Mouse (Mus musculus) frontal cortex, adult (tissue): ENCODE measurements around the gene Zfp398.

ENCODE experiments used
- ATAC-seq: cut with Nextera tagmentation; 2 replicates; pipeline ENCODE4 v1.9.2; 2017; ENCODE audit warnings: mild to moderate bottlenecking, moderate library complexity, mixed read lengths; ENCODE audit not compliant: low TSS enrichment

Zfp398 gene

DNA sequence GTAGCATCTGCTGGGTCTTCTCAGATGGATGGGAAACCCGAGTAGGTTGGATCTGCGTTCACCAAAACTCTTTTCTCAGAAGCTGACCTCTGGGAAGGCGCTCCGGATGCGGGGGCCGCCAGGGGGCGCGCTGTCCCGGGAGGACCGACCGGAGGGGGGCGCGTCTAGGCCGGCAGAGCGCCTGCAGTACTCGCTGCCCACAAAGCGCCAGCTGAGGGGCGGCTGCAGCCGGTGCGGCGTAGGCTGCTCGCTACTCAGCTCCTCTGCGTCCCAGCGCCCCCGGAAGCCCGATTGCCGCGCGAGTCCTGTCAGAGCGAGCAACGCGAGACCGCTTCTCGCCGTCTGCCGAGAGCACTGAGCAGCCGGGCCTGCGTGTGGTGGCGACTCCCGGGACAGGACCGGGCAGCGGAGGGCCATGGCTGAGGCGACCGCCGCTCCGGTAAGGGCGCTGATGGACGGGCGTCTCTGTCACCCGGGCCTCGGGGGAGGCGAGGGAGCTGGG, at the start of gene Zfp398:
Zfp398 (plus strand) TSS at position 180 of the 502 bp plus-strand sequence.
- ATAC-seq, result peak; percentile 94

- peak; percentile 95 for ATAC-seq
Measured at GRCm38 (mm10) chr6:47787941-47788736, 47.3 kb upstream of the Zfp398 start.

DNA sequence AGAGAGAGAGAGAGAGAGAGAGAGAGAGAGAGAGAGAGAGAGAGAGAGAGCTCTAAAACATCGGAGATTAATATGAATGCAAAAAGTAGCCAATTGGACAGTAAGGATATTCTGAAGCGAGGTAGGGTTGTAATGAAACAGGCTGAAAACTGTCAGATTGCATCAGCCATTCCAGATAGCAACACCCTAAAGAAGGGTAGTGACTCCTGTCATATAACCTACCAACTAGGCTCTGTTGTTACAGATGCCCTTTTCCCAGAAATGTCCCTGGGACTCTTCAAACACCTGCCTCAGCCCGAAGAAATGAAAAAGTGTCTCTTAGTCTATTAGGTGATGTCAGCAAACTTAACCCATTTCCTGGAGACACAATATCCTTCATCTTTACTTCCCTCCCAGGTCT, 46.6 kb upstream of the Zfp398 start:
- ATAC-seq, result no peak

DNA sequence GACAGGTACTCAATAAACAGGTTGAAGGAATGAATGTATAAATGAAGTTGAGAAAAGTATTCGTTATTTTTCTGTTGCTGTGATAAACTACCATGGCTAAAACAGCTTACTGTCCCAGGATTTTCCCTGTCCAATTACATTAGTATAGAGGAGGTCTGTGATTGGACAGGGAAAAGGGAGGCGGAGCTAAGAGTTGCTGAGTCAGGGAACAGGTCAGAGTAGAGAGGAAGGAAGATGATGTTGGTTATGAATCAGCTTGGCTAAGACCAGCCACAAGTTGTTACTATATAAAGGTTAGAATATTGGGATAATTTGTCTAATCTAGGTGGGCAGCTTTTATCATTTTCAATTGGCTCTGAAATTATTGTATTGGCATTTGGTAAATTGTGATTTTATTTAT, 44.7 kb upstream of the Zfp398 start:
- ATAC-seq, result no peak

DNA sequence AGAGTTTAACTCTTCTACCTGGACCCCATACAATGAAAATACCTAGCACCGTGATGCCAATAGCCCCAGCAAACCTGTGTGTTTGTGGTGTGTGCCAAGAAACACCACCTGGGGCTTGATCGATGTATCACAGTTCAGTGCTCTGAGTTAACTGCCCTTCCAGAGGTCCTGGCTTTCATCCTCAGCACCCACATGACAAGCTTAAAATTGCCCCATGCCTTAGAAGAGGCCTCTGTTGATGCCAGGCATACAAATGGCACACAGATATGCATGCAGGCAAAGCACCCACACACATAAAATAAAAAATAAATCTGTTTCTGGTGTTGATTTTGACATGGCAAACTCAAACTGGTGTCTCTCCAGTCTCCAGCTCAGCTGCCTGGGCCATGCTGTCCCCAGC, 42.9 kb upstream of the Zfp398 start:
- no peak for ATAC-seq

GRCm38 (mm10) chr6:47793284-47793683, 42.2 kb upstream of the Zfp398 start:
- no peak for ATAC-seq

- peak; percentile 78 for ATAC-seq
Measured at GRCm38 (mm10) chr6:47794106-47794830, 41.2 kb upstream of the Zfp398 start.

DNA sequence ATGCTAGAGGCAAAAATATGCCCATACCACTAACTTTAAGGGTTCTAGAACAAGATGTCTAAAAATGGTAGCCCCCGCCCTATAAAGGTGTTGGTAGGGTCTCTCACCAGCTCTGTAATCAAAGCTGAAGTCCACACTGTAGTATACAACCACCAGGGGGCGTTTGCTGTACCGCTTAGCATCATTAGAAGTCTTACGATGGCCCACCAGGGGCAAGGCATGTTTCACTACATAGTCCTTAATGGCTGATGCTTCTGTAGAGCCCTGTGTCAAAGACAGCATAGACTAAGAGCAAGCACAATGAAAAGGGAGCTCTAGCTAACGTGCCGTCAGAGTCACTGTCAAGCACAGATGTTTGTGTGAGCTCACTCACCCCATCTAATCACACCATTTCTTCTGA, 36.4 kb upstream of the Zfp398 start:
- peak; percentile 35; the same call in 1 of the 2 replicates for ATAC-seq

DNA sequence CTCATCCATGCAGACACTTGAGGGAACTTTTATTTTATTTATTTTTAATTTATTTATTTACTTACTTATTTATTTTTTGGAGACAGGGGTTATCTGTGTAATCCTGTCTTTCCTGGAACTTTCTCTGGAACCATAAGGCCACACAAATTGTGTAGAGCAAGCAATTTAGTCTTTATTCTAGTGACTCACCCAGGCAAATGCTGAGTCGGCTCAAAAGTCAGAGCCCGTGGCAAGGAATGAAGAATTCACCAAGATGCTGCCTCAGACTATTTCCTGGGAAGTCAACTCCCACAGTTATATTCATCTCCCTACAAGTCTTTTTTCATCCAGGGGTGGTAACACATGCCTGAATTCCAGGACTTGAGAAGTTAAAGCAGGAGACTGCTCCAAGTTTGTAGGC, 29.9 kb upstream of the Zfp398 start:
- peak; percentile 24; the same call in 1 of the 2 replicates for ATAC-seq

GRCm38 (mm10) chr6:47807419-47807818, 28.0 kb upstream of the Zfp398 start:
- ATAC-seq, result peak; percentile 71

GRCm38 (mm10) chr6:47808545-47808944, 26.9 kb upstream of the Zfp398 start:
- ATAC-seq, result peak; percentile 17; the same call in 1 of the 2 replicates

DNA sequence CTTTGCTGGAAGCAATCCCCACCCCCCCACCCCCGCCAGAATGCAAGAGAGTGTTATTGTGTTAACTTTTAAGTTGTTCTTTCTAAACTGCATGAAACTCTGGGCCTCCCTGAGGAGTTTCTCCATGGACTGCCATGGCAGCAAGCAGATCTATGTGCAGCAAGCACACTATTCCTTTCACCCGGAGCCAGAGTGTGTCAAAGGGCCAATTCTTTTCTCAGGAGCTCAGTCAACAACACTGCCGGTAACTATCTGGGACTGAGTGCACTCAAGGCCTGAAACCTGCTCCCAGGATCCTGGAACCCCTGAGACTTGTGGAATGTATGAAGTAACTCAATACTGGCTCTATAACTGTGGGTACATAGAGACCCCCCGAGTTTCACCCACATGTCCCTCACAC, 26.4 kb upstream of the Zfp398 start:
- no peak for ATAC-seq

DNA sequence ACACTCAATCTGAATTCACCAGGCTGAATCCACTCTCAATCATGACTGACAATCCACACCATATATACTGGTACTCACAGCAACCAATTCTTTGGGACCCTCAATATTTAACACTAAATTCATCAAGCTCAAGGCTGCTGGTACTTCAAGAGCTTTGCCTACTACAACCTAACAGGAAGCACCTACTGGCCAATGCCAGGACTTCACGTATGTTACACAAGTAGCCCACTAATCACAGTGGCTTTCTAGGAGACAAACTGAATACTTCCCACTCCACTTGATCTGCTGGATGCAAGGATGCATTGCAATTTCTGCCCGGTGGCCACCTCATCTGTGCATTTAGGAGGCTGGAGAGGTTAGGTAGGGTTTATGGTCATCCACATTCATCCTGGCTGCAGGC, 25.3 kb upstream of the Zfp398 start:
- ATAC-seq, result no peak

DNA sequence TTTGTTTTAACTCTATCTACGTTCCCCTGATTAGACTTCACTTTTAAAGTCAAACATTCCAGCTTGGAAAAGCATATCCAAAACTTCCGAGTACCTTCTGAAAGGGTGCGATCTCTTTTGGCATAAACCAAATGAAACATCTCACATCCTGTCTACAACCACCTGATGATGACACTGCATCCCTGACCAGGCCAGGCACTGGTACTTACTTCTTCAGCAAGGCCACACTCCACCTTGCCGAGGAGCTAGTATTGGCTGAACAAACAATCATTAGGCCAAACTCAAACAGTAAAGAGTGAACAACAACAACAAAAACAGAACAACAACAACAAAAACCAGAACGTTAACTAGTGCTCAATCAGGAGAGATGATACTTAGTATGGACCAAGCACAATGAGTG, 24.1 kb upstream of the Zfp398 start:
- ATAC-seq, result no peak

DNA sequence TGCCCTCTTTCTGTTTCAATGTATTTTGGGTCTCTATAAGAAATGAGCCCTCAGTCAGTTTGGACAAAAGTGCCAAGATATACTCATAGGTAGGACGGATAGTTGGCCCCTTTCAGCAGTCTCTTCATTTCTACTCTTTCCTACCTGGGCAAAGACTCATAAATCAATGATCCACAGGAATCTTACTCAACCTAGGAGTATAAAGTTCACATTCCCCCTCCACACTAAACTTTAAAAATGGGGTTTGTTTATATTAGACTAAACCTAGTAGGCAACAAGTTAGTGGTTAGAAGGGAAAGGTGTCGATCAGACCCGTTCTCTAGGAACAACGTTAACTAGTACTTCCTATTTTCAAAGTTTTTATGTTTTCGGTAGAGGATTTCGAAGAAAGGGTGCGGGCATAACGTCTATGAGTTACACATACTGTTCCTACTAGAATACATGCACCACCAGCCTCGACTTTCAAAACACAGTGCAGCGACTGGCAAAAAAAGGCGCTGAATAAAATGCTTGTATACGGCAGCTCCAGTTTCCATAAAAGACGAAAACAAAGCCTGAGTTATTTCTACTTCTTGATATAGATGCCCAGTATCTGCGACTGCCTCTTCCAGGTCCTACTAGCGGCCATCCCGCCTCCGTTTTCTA, 23.1 kb upstream of the Zfp398 start:
- ATAC-seq, result no peak

- peak; percentile 95 for ATAC-seq
Measured at GRCm38 (mm10) chr6:47813257-47813878, 22.1 kb upstream of the Zfp398 start, which contains the start of gene Pdia4. Pdia4 (minus strand) TSS chr6:47813430.

DNA sequence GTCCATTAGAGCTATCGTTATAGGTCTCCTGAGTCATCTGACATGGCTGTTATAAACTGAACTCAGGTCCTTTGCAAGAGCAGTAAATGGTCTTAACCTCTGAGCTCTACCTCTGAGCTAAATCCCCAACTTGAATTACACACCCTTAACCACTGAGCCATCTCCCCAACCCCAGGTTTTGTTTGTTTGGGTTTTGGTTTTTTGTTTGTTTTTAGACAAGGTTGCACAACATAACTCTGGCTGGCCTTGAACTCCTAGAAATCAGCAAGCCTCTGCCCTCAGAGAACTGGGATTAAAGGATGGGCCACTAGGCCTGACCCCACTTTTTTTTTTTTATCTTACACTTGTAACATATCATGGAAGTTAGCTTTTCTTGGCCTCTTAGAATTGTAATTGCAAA, 19.3 kb upstream of the Zfp398 start:
- no peak for ATAC-seq

GRCm38 (mm10) chr6:47818721-47819120, 16.7 kb upstream of the Zfp398 start:
- no peak for ATAC-seq

DNA sequence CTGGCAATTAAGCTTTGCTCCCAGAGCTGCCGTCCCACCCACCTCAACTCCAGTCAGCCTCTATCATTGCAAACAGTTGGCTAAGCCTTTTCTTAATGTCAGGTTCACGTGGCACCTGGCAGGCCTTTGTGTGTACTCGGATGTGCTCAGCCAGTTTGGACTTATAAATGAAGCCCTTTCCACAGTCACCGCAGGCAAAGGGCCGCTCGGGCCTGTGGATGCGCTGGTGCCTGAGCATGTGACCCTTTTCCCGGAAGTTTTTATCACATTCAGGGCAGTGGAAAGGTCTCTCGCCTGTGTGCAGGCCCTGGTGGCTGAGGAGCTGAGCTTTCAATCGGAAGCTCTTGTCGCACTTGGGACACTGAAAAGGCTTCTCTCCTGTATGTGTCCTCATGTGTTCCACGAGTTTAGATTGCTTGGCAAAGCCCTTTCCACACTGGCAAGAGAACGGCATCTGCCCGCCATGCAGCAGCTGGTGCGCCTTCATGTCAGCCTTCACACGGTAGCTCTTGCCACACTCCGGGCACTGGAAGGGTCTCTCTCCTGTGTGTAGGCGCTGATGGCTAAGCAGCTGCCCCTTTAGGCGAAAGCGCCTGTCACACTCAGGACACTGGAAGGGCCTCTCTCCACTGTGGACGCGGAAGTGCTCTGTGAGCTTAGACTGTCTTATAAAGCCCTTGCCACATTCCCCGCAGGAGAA, 15.7 kb upstream of the Zfp398 start:
- no peak for ATAC-seq

GRCm38 (mm10) chr6:47821236-47821635, 14.2 kb upstream of the Zfp398 start:
- ATAC-seq, result no peak

- no peak for ATAC-seq
Measured at GRCm38 (mm10) chr6:47821776-47822175, 13.7 kb upstream of the Zfp398 start.
